Mouse (Mus musculus): ENCODE results near the gene Mmp24.
"Not testable (repeated sequence)": the region's sequence is repeated elsewhere in the genome, so short reads cannot be mapped to it uniquely, and the experiment has no call there.

Mmp24 gene

DNA sequence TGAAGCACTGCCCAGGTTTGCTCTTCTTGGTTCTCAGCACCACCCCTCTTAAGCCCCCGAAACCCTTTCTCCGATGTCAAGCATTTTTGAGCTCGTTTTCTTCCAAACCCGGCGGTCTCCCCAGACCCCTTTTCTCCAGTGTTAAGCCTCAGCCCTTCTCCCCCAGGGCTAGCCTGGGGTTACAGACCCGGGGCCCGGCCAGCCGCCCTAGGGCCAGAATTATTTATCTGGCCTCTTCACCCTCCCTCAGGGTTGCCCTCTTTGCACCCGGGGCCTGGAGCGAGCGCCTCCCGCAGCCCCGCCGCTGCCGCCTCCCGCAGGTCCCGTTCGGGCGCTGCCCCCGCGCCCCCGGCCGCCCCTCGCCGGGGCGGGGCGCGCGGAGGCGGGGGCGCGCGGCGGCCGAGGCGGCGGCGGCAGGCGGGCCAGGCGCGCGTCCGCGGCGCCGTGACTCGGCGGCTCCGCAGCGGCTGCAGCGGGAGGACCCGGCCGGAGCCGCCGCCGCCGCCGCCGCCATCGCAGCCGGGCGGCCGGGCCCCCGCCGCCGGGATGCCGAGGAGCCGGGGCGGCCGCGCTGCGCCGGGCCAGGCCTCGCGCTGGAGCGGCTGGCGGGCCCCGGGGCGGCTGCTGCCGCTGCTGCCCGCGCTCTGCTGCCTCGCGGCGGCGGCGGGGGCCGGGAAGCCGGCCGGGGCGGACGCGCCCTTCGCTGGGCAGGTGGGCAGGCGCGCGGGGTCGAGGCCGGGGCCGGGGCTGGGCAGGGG, at the start of gene Mmp24:
Mmp24 (plus strand) TSS at position 416 of the 758 bp plus-strand sequence.
- DNase-seq = peak; percentile 57 to 65

DNA sequence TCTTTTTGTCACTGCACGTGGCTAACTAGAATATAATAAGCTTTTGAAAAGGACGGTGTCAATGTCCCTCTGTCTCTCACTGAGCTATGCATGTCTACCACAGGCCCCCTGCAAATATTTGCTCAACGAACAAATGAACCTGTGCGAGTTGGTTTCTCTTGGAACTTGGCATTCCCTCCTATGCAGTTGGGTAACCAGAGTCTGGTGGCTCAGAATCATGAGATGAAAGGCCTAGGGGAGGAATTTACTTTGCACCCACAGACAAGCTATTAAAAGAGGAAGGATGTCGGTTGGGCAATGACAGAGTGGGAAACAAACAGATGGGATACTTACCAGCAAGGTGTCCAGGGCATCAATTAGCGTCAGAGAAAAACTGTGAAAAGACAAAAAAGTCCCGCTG, 48.8 kb upstream of the Mmp24 start:
- no peak for DNase-seq

DNA sequence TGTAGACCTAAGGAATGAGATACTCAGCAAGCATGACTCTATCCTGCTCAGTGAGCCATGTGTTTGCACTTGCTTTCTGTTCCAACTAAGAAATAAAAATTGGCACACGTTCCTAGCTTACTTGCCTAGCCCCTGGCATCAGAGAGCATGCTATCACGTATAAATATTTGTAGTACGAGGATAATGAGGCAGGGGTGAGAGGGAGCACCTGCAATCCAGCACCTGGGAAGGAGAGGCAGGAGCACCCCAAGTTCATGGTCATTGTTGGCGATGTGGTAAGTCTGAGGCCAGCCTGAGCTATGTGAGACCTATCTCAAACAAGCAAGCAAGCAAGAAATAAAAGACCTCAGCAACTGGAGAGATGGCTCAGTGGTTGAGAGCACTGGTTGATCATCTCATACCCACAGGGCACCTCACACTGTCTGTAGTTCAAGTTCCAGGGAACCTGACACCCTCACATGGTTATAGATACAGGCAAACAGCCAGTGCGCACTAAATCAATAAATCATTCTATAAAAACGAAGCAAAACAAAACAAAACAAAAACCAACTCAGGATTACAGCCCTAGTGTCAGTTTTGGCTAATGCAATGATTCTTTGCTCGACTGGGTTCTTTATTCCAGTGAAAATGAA, 47.3 kb upstream of the Mmp24 start:
- no peak for DNase-seq

DNA sequence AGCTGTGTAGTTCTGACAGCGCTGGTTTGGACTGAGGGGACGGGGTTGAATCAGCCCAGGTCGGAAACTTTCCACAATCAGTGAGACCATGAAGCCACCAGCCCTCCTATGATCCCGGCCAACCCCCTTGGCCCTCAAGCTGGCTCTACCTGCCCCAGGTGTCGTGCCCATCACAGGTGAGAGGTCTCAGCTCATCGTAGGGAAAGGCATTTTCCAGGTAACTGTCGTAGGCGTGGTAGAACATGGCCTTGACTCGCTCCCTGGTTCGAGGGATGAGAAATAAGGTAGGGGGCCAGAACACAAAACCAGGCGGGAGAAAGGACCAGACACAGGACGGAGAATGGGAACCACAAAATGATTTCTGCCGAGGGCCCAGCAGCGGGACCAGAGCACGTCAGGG, 46.4 kb upstream of the Mmp24 start:
- DNase-seq = peak in 1 of 2 experiments; percentile 5

DNA sequence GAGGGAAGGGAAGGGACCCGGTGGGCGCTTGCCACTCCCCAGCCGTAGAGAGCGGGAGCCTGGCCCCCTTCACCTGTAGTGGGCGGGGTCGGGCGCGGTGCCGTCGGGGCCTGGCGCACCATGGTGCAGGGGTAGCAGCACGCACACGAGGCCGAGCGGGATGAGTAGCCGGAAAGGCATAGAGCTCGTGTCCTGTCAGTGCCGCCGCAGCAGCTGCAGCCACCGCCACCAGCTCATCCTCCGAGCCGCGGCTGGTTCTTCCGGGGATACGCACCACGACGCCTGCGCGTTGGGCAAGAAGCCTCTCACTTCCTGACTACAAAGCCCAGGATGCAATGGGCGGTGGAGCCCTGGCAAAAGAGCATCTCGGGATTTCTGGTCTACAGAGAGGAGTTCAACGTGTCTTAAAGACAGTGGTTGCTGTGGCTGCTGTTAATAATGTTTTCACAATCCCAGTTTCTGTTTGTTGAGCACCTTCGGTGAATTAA, 45.9 kb upstream of the Mmp24 start, which contains the start of gene Edem2:
Edem2 (minus strand) TSS at position 318 of the 488 bp plus-strand sequence.
- DNase-seq = peak; percentile 91 to 93

DNA sequence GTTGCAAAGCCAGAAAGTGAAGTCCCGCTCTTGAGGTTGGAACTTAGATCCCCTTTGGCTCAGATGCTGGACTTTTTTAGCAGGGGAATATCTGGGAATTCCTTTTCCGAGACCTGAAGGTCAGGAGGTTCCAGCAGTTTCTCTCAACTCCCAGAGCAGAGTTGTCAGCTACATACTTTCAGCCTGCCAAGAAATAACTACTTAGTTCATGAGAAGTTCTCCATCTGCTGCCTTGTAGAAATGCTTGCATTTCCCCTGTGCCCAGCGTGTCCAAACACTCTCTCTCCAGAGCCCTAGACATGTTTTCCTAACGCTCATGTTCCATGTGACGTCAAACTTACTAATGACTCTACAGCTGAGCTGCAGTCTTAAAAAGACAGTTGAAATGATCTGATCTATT, 40.1 kb upstream of the Mmp24 start:
- DNase-seq = no peak

DNA sequence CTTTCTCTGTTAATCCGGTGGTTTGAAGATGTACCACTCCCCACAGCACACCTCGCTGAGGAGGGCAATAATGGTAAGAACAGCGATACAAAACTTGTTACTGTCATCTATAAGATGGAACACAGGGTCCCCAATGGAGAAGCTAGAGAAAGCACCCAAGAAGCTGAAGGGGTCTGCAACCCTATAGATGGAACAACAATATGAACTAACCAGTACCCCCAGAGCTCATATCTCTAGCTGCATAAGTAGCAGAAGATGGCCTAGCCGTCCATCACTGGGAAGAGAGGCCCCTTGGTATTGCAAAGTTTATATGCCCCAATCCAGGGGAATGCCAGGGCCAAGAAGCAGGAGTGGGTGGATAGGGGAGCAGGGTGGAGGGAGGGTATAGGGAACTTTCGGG, 39.4 kb upstream of the Mmp24 start, which contains the start of gene Gm17581:
Gm17581 (minus strand) TSS at position 101 of the 400 bp plus-strand sequence.
- not testable (repeated sequence) for DNase-seq

DNA sequence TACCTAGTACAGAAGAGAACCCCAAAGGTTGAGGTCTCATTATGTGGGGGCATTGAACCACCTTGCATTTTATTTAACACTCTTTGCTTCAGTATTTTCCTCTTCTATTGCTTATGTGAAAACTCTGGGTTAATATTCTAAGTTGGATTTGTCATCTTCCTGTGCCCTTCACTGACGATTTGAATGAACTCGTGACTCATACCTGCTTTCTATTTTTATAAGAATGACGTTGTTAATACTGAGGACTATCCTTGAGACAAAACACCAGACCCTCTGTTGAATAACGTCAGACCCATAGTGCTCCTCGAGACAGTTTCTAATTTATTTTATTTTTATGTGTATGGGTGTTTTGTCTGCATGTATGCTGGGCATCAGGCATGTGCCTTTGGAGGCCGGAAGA, 38.2 kb upstream of the Mmp24 start:
- DNase-seq = no peak

DNA sequence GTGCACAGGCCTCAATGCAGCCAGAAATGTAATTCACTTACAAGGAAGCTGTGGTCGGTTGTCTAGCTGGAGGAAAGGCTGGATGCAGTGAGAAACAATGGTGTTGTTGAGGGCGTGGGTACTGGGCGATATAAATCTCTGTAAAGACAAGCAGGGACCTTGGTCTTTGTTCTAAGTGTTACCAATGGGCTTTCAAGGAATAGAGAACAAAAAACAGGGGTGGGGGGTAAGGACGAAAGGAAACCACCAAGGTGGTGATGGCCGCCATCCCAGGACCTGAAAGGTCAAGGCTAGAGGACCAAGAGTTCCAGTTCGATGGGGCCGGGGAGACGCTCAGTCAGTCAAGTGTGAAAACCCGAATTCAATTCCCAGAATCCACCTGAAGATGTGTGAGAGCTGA, 37.3 kb upstream of the Mmp24 start:
- DNase-seq = no peak

DNA sequence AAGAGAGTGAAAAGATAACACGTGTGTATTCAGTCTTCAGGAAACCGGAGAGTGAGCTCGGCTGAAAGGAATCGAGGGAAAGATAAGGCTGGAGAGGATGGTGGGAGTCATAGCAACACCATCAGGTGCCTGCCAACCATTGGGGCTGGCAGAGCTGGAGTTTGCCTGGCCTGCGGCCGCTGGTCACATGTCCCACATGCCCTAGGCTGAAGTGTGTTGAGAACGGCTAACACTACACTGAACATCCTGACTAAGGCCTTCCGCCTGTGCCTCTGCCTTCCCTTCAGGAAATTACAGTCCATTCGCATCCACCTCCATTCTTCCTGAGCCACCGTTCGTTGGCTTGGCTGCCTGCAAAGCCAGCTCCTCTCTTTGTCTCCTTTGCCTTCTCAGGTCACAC, 32.9 kb upstream of the Mmp24 start:
- peak; percentile 19 to 24 for DNase-seq

DNA sequence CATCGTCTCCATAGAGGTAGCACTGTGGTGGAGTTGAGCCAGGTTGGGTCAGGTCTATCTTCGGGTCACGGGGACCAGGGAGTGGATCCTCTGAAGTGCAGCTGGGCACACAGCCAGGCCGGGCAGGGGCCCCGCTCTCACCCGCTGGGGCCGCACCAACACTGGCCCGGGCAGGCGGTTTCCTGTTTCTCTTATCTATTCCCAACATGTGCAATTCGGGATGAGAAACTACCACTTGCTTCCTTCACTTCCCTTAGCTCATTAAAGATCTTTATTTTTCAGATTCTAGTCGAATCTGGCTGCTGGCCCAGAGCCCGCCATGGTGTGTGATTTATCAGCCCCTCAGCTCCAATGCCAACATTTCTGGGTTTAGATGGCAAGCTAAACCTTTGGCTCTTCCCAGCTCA, 32.2 kb upstream of the Mmp24 start:
- peak; percentile 15 to 31 for DNase-seq

DNA sequence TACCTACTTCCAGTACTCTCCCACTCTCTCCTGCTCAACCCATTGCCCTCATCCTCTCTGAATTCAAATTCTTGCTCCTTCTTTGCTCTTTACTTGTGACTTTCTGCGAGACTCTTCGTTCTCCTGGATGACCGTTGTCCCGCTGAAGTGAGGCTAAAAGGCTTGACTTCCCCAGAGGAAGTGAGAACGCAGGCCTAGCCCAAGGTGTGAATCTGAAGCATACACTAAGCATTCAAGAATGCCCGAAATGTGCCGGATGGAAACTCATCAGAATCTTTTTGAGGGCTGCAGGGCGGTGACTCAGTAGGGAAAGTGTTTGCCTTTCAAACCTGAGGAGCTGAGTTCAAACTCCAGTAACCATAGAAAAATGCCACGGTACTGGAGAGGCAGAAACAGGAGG, 31.8 kb upstream of the Mmp24 start:
- no peak for DNase-seq

DNA sequence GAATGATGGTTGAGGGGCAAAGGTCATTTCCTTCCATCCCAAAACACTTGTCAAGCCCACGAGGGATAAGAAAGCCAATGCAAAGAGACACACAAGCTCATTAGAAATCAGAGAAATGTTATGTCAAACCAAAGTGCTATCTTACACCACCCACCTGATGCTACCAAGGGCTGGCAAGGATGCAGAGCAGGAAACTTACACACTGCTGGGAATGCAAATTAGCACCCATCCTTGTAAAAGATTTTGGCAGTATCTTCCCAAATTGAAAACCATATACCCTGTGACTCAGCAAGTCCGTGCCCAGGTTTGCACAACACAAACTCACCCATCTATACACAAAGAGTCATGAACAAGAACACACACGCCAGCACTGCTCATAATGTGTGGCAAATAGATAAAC, 29.7 kb upstream of the Mmp24 start:
- DNase-seq = no peak

DNA sequence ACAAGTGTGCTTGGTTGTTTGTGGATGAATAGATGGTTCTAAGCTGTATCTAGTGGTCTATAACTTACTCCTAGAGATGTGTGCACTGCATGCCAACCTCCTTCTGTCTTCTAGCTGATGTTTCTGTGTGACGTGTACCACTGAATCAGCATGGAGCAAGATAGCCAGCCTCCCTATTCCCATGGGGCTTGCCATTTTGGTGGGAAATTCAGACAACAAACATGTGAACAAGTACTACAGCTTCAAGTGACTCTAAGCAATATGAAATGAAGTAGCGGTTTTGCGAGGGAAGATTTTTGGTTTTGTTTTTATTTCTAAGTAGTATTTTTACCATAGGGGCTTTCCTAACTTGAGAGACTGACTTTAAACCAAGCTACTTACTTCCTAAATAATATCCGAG, 25.7 kb upstream of the Mmp24 start:
- no peak for DNase-seq

DNA sequence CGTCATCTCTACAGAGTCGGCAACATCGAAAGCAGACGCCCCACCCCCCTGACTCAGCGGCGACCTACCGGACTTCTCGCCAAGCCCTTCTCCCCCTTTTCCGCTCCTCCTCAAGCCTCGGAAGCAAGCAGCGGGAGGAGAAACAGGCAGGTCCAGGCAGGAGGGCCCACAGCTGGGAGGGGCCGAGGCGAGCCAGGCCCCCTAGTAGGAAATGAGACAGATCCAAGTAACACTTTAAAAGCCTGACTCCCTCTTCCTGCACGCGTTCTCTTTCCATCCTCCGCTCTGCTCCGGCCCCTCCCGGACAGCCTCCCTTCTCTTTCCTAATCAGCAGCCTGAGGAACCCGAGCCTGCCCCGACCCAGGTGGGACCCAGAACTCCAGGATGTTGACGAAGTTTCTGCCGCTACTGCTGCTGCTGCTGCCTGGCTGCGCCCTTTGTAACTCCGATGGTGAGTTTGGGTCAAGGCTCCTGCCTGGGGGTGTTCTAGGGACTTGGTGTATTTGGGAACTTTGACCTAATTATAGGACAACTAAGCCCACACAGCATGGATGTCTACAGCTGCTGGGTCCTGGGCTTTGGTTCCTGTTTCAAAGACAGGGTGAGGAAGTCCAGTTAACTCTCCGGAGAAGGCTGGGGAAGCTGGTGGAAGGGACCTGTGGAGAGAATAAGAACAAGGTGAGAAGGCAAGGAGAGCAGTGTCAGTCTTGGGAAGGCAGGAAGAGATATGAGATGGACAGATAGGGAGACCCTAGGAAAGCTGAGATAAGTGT, 23.9 kb upstream of the Mmp24 start, which contains the start of gene Procr:
Procr (plus strand) TSS at position 104 of the 773 bp plus-strand sequence.
- DNase-seq = no peak

DNA sequence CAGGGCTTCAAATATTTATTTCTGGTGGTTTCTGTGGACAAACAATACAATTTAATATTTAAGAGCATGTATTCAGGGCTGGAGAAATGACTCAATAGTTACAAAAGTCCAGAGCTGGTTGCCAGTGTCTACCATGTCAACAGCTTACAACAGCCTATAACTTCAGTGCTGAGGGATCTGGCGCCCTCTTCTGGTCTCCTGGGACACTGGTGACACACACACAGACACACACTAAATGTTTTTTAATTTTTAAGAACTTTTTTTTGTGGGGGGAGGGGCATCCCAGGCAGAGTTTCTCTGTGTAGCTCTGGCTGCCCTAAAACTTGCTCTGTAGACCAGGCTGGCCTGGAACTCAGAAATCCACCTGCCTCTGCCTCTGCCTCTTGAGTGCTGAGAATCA, 19.4 kb upstream of the Mmp24 start:
- DNase-seq = peak; percentile 53 to 75

DNA sequence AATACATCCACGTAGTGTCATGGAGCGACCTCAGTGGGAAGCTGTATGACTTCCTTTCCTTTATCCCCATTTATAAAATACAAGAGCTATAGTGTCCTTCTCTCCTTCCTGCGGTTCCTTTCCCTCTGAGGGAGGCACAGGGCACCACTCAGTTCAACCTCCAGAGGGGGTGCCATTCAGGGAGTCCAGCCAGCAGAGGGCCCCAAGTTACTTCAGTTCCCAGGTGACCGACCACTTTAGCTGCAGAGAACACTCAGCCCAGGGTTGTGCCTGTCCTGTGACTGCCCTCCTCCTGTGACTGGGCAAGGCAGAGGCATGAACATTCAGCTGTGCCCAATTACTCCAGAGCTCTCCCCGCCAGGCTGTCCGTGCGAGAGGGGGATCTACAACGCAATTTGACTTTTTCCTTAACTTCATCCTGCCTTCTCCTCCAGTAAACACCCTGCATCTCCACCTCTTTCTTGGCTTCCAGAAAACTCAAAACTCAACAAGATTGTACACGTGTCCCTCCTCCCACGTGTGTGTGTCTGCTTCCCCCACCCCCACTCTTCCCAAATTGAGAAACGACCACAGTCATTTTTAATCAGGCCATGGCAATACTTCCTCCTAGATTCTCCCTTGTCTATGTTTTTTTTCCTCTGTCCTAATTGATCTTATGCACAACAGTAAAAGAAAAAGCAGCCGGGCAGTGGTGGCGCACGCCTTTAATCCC, 18.1 kb upstream of the Mmp24 start:
- DNase-seq = peak in 1 of 2 experiments; percentile 31

DNA sequence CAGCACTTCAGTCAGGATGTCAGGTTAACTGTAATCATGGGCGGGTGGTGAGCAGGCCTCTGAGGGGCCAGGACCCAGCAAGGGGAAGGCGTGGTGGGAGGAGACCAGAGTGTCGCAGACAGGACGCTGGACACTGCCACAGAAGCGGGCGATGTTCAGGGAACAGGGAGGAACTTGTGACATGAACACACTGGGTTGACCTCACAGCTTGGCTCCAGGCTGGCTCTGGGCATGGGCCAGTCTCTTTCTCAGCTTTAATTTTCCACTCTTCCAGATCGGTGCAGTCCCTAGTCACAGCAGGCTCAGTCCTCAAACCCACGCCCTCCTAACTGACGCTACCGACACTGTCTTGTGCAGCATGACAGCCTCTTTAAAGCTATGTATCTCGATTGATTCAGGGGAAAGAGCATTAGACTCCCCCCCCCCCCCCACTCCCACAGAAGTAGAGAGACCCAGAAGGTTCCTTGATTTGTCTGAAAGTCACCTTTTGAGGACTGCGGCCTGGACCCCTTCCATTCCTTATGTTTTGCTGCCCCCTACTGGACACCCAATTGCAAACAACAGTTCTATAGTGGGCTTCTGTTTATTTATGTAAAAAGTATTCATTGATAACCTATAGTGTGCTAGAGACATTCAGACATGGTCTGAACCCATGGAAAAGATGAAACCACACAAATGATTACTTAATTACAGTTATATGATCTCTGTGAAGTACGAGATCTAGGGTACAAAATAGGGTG, 10.3 kb upstream of the Mmp24 start:
- peak; percentile 94 to 95 for DNase-seq

DNA sequence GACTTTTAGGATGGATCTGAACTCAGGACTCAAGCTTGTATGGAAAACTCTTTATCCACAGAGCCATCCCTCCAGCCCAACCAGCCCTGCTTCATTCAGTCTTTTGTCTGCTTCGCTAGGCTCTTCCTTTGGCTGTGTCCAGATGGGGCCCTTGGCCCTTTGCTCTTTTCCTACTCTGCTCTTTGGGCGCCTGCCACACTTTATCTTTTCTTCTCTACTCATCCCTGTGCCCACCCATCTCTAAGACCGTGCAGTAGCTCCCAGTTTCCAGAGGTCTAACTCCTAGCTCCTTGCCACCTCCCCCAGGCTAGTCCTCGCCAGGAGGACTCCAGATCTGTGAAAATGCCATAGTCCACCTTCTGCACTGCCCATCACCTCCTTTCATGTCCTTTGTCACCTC, 1.5 kb upstream of the Mmp24 start:
- DNase-seq = peak in 1 of 2 experiments; percentile 44

DNA sequence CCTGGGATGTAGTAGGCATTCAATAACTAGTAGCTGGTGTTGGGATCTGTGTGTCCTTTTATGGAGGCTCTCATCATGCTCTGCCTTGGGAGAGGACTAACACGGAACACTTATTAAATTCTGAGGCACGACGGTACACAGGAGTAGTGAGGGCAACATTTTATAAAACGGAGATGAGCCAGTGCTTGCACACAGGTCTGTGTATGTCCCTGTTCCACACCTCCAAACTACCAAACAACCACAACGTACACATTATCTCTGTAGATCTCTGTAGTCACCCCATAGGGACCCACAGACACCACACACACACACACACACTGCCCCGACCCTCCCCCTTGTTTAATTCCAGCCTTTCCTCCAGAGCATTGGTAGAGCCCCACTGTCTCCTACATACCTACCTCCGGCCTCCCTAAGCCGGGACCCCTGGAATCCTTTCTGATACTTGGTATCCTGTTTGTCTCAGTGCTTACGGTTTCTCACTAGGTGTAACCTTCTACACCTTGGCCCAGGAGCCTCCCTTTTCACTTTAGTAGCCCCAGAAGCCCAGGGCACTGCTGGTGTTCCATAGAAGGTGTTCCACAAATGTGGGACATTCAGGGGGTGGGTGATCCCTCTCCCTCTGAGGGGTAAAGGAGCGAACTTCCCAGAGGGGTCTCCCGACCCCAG, 748 bp upstream of the Mmp24 start:
- DNase-seq = peak; percentile 50 to 51

DNA sequence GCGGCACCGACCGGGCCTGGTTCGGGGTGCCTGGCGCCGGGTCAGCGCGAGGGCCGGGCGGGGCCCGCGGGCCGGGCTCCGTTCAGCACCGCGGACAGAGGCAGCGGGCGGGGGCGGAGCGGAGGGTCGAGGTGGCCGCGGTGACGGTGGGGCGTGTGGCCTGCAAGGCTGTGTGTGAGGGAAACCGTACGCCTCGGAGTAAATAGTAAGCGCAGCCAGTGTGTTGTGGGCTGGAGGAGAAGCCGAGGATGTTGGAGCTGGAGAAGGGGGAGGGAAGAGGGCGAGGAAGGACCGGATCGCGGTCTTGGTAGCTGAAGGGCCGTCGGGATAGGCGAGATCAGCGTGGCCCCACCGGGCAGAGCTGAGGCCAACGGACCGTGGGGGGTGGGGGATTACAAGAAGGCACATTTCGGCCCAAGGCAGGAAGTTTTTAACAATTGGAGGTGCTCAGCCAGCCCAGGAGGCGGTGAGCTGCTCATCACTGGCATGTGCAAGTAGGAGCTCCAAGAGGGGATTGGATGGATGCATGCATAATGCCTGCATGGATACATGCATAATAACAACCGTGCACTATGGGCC, 632 bp downstream of the Mmp24 start:
- DNase-seq = peak; percentile 88 to 89
